Mouse (Mus musculus) heart, postnatal 0 days (tissue): ENCODE data around the gene Itgae. TPM values are rescaled to one million over a fixed set of nuclear protein-coding genes. Genes with fewer than 3 reads are reported as not detected.

Experiments
- ATAC-seq: fragments of 200-750 bp; cut with Nextera tagmentation; 2 replicates; pipeline ENCODE4 v1.8.0; 2017; ENCODE audit warnings: low read depth, moderate number of reproducible peaks, moderate library complexity; ENCODE audit not compliant: insufficient read depth
- DNase-seq: peaks from one replicate; pipeline ENCODE4 v3.0.0-alpha.2; 2016; ENCODE audit warnings: low spot score
- H3K27ac ChIP-seq: fragments of 300-500 bp; sonication (generic); 2 replicates; pipeline ENCODE4 v1.5.1; 2014; ENCODE audit warnings: low read depth, mild to moderate bottlenecking
- H3K27me3 ChIP-seq: fragments of 300-500 bp; sonication (generic); 2 replicates; pipeline ENCODE4 v1.6.1; 2014; ENCODE audit warnings: low read length, mixed read lengths; ENCODE audit not compliant: control insufficient read depth, insufficient read depth
- H3K36me3 ChIP-seq: fragments of 300-500 bp; sonication (generic); replicated peaks from 2 replicates; pipeline ENCODE4 v1.6.1; 2014; ENCODE audit warnings: low read length, mixed read lengths; ENCODE audit not compliant: control insufficient read depth, insufficient read depth
- H3K4me1 ChIP-seq: fragments of 300-500 bp; sonication (generic); 2 replicates; pipeline ENCODE4 v1.6.1; 2014; ENCODE audit warnings: antibody characterized with exemption; ENCODE audit not compliant: control insufficient read depth, insufficient read depth
- H3K4me2 ChIP-seq: fragments of 300-500 bp; sonication (generic); 2 replicates; pipeline ENCODE4 v1.6.1; 2014; ENCODE audit warnings: low read depth, mild to moderate bottlenecking, low read length, moderate library complexity
- H3K4me3 ChIP-seq: fragments of 300-500 bp; sonication (generic); 2 replicates; pipeline ENCODE4 v1.5.1; 2014; ENCODE audit warnings: low read depth, low read length
- H3K9ac ChIP-seq: fragments of 300-500 bp; sonication (generic); replicated peaks from 2 replicates; pipeline ENCODE4 v1.6.1; 2014; ENCODE audit warnings: low read depth, low read length, mixed read lengths
- H3K9me3 ChIP-seq: fragments of 300-500 bp; sonication (generic); replicated peaks from 2 replicates; pipeline ENCODE4 v1.6.1; 2016; ENCODE audit warnings: low read length; ENCODE audit not compliant: control insufficient read depth
- CTCF ChIP-seq: IDR thresholded peaks from 2 replicates; pipeline ENCODE4 v1.5.1; 2016; ENCODE audit warnings: antibody characterized with exemption, control low read depth, low read depth
- EP300 ChIP-seq: IDR thresholded peaks from 2 replicates; pipeline ENCODE4 v1.6.1; 2016; ENCODE audit warnings: antibody characterized with exemption, low read depth
- WGBS: fragments of 180-500 bp; shearing (Covaris S2); extraction: QIAGEN DNeasy Blood & Tissue Kit; methylation state at CpG from one replicate; pipeline ENCODE4 v1.1.7; 2014; 5-methylcytosine and 5-hydroxymethylcytosine counted together
- polyA plus RNA-seq: library from polyadenylated mRNA; unstranded; fragments of >200 nt; fragmentation: Nextera tagmentation; extraction: Ambion mirVana; gene quantifications from 2 replicates; pipeline ENCODE4 v1.2.1, GENCODE M21; 2015
- total RNA-seq: library from RNA; depleted of rRNA; stranded (reverse); fragments of >200 nt; gene quantifications from 2 replicates; pipeline ENCODE4 v1.2.3, GENCODE M21; 2014; ENCODE audit warnings: low replicate concordance

The Itgae gene
- total and polyA plus RNA-seq, 2 experiments from 2014 or later, result 0.12 TPM; not detected in 1

- Histone ChIP-seq H3K36me3 (no peaks in the 10 kb centered on the region), H3K9ac (no peak overlapping the region), H3K4me3 (no peak overlapping the region), H3K4me2 (no peak overlapping the region), H3K4me1 (peaks cover 7% of the 10 kb centered on the region; the same call in 1 of the 2 replicates), H3K9me3 (no peaks in the 10 kb centered on the region), H3K27ac (no peak overlapping the region), H3K27me3 (no peaks in the 10 kb centered on the region)
- DNase-seq (no peak), ATAC-seq (no peak)
- 63% methylated on average over 7 of the region's 7 CpGs for WGBS
- TF ChIP-seq EP300 (no peak), CTCF (no peak)
Measured at GRCm38 (mm10) chr11:73092877-73093276, 2.5 kb downstream of the Itgae start.

DNA sequence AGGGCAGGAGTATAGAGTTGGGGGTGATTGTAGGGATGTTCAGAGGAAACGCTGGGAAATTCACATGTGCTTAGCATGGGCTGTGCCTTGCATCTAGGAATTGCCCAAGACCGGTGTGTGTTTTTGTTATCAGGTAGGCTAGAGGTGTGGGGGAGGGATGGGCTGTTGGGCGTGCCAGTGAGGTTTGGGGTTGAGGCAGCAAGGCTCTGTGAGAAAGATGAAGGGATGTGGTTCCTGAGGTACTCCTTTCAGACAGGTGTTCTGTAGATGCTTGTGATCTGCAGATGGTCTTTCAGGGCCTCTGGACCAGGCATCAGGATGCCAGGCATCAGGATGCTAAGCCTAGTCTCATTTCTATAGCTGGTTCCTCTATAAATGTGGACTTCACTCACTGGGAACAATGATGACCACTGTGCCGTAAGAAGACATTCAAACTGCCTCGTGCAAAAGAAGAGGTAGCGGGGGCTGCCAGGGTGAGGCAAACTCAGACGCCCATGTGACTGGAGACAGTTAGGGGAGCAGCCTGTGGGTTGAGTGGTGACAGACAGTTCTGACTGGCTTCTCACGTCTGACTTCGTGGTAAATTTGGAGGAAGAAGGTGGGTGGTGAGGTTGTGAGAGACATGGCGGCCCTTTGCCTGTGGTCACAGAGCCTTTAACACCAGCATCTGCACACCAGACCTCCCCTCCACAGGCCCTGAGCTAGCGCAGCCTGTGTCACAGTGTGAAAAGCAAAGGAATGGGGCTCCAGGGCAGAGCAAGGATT lies 4.0 kb downstream of the Itgae start:
- TF ChIP-seq EP300, result no peak
- DNase-seq, result no peak
- 58% methylated on average over 11 of the region's 11 CpGs for WGBS
- Histone ChIP-seq H3K27me3 (no peaks in the 10 kb centered on the region), H3K4me1 (no peaks in the 10 kb centered on the region), H3K9me3 (no peaks in the 10 kb centered on the region), H3K36me3 (no peaks in the 10 kb centered on the region), H3K4me2 (no peak overlapping the region), H3K9ac (no peak overlapping the region), H3K27ac (no peak overlapping the region), H3K4me3 (no peak overlapping the region)
- ATAC-seq, result no peak

- H3K4me3 ChIP-seq, result no peak overlapping the region
- 57% methylated on average over 5 of the region's 5 CpGs for WGBS
- TF ChIP-seq CTCF, result no peak
- no peak for TF ChIP-seq EP300
- H3K9me3 ChIP-seq, result no peaks in the 10 kb centered on the region
- H3K27ac ChIP-seq, result no peak overlapping the region
- ATAC-seq (no peak), DNase-seq (no peak)
- H3K36me3 ChIP-seq, result no peaks in the 10 kb centered on the region
- no peak overlapping the region for H3K4me2 ChIP-seq
- H3K9ac ChIP-seq, result no peak overlapping the region
- no peaks in the 10 kb centered on the region for H3K4me1 ChIP-seq
- no peaks in the 10 kb centered on the region for H3K27me3 ChIP-seq
Measured at GRCm38 (mm10) chr11:73098860-73099259, 8.5 kb downstream of the Itgae start.

DNA sequence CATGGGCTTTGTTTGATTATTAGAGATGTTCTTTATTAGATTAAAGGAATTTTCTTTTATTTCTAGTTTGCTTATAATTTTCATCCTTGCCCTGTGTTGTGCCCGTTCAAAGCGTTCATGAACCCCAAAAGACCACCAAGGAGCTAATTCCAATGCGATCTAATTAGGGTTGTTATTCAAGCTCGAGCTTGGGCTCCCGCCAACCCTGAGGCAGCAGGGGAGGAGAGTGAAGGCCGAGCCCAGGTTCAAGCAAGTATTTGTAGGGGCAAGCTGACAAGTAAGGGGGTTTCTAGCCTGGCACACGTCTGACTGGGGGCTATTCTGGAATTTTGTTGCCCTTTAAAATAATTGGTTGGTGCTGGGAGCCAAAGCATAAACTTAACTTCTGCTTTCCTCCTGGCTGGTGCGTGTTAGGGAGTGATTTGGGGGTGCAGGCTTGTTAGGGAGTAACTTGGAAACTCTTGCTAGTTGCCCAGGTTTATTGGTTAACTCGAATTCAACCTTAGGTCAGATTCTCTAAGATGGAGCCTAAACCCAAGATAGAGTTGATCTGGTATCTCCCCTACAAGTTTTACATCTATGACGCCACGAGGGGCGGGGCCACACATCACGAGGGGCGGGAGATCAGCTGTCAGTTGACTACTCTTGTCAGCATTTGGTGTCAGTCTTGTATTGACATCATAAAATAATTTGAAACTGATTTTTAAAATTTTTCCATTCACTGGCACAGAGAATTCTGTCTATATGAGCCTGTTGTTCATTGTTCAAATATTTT lies 9.8 kb downstream of the Itgae start:
- TF ChIP-seq CTCF (no peak), EP300 (no peak)
- H3K9ac ChIP-seq, result no peak overlapping the region
- no peak overlapping the region for H3K4me2 ChIP-seq
- no peaks in the 10 kb centered on the region for H3K4me1 ChIP-seq
- DNase-seq, result no peak
- H3K9me3 ChIP-seq, result no peaks in the 10 kb centered on the region
- WGBS, result 66% methylated on average over 14 of the region's 14 CpGs
- no peaks in the 10 kb centered on the region for H3K27me3 ChIP-seq
- ATAC-seq, result no peak
- H3K27ac ChIP-seq, result no peak overlapping the region
- no peaks in the 10 kb centered on the region for H3K36me3 ChIP-seq
- H3K4me3 ChIP-seq, result no peak overlapping the region

- Histone ChIP-seq H3K27me3 (no peaks in the 10 kb centered on the region), H3K27ac (no peak overlapping the region), H3K9ac (no peak overlapping the region), H3K9me3 (no peaks in the 10 kb centered on the region), H3K36me3 (no peaks in the 10 kb centered on the region), H3K4me2 (no peak overlapping the region), H3K4me3 (no peak overlapping the region), H3K4me1 (no peaks in the 10 kb centered on the region)
- 47% methylated on average over 4 of the region's 4 CpGs for WGBS
- no peak for TF ChIP-seq EP300
- TF ChIP-seq CTCF, result no peak
- DNase-seq (no peak), ATAC-seq (no peak)
Measured at GRCm38 (mm10) chr11:73101308-73101707, 10.9 kb downstream of the Itgae start.
